Mouse (Mus musculus) limb, embryonic 15.5 days (tissue): ENCODE data around the gene Lce3f. TPM values are rescaled to one million over a fixed set of nuclear protein-coding genes. Genes with fewer than 3 reads are reported as not detected.

Experiments
- ATAC-seq: fragments of 200-750 bp; cut with Nextera tagmentation; 2 replicates; pipeline ENCODE4 v1.8.0; 2017; ENCODE audit warnings: low read depth, moderate TSS enrichment; ENCODE audit not compliant: insufficient number of reproducible peaks, low FRiP score, low TSS enrichment
- H3K27ac ChIP-seq: fragments of 300-500 bp; sonication (generic); 2 replicates; pipeline ENCODE4 v1.5.1; 2015; ENCODE audit warnings: moderate library complexity, mild to moderate bottlenecking, inconsistent platforms
- H3K27me3 ChIP-seq: fragments of 300-500 bp; sonication (generic); 2 replicates; pipeline ENCODE4 v1.6.1; 2015; ENCODE audit warnings: inconsistent platforms
- H3K36me3 ChIP-seq: fragments of 300-500 bp; sonication (generic); 2 replicates; pipeline ENCODE4 v1.6.1; 2015; ENCODE audit warnings: inconsistent platforms
- H3K4me1 ChIP-seq: fragments of 300-500 bp; sonication (generic); 2 replicates; pipeline ENCODE4 v1.6.1; 2015; ENCODE audit warnings: inconsistent platforms
- H3K4me2 ChIP-seq: fragments of 300-500 bp; sonication (generic); 2 replicates; pipeline ENCODE4 v1.6.1; 2015; ENCODE audit warnings: mild to moderate bottlenecking, inconsistent platforms
- H3K4me3 ChIP-seq: fragments of 300-500 bp; sonication (generic); 2 replicates; pipeline ENCODE4 v1.5.1; 2015; ENCODE audit warnings: mild to moderate bottlenecking, inconsistent platforms
- H3K9ac ChIP-seq: fragments of 300-500 bp; sonication (generic); 2 replicates; pipeline ENCODE4 v1.6.1; 2015; ENCODE audit warnings: inconsistent platforms
- H3K9me3 ChIP-seq: fragments of 300-500 bp; sonication (generic); 2 replicates; pipeline ENCODE4 v1.6.1; 2016; ENCODE audit warnings: inconsistent platforms
- WGBS: fragments of 180-500 bp; shearing (Covaris S2); methylation state at CpG from one replicate; pipeline ENCODE4 v1.1.7; 2015; 5-methylcytosine and 5-hydroxymethylcytosine counted together
- polyA plus RNA-seq: library from polyadenylated mRNA; unstranded; fragments of >200 nt; fragmentation: Nextera tagmentation; extraction: Ambion mirVana; gene quantifications from 2 replicates; pipeline ENCODE4 v1.2.1, GENCODE M21; 2015

The Lce3f gene
- polyA plus RNA-seq, 1 experiment from 2014 or later, result 58.4 TPM

- Histone ChIP-seq H3K4me1 (no peaks in the 10 kb centered on the region), H3K27me3 (no peaks in the 10 kb centered on the region), H3K9ac (no peak overlapping the region), H3K9me3 (no peaks in the 10 kb centered on the region), H3K4me3 (no peak overlapping the region), H3K36me3 (no peaks in the 10 kb centered on the region), H3K27ac (no peak overlapping the region), H3K4me2 (no peak overlapping the region)
- ATAC-seq, result no peak
- WGBS, result 85% methylated on average over 1 of the region's 1 CpGs
These were observed 29.1 kb downstream of the Lce3f start for GRCm38 (mm10) chr3:93021171-93021570.

GRCm38 (mm10) chr3:93023411-93024184 lies 31.6 kb downstream of the Lce3f start:
- H3K36me3 ChIP-seq, result no peaks in the 10 kb centered on the region
- no peak overlapping the region for H3K4me3 ChIP-seq
- no peak overlapping the region for H3K4me2 ChIP-seq
- H3K27ac ChIP-seq, result no peak overlapping the region
- 74% methylated on average over 3 of the region's 3 CpGs for WGBS
- H3K9ac ChIP-seq, result no peak overlapping the region
- no peak for ATAC-seq
- no peaks in the 10 kb centered on the region for H3K9me3 ChIP-seq
- no peaks in the 10 kb centered on the region for H3K4me1 ChIP-seq
- no peaks in the 10 kb centered on the region for H3K27me3 ChIP-seq

- no peak for ATAC-seq
- H3K9ac ChIP-seq, result no peak overlapping the region
- H3K4me3 ChIP-seq, result no peak overlapping the region
- H3K27ac ChIP-seq, result no peak overlapping the region
- H3K9me3 ChIP-seq, result no peaks in the 10 kb centered on the region
- H3K36me3 ChIP-seq, result no peaks in the 10 kb centered on the region
- H3K4me1 ChIP-seq, result no peaks in the 10 kb centered on the region
- H3K4me2 ChIP-seq, result no peak overlapping the region
- H3K27me3 ChIP-seq, result no peaks in the 10 kb centered on the region
- 52% methylated on average over 2 of the region's 2 CpGs for WGBS
These were observed 33.5 kb downstream of the Lce3f start for GRCm38 (mm10) chr3:93025486-93025885.

- Histone ChIP-seq H3K9me3 (no peaks in the 10 kb centered on the region), H3K4me1 (no peaks in the 10 kb centered on the region), H3K27ac (no peak overlapping the region), H3K4me2 (no peak overlapping the region), H3K9ac (no peak overlapping the region), H3K27me3 (no peaks in the 10 kb centered on the region), H3K36me3 (no peaks in the 10 kb centered on the region), H3K4me3 (no peak overlapping the region)
- ATAC-seq, result no peak
- WGBS, result 52% methylated on average over 5 of the region's 5 CpGs
These were observed 39.4 kb downstream of the Lce3f start for GRCm38 (mm10) chr3:93031450-93031849.

Other genes starting within 250 kb of the Lce3f start
- 0.97 and 2.9 TPM in 2 replicates for gene Lce1g, start 239.9 kb upstream of the Lce3f start, polyA plus RNA-seq
- 0.73 and 2.0 TPM in 2 replicates for gene Lce1h, start 227.2 kb upstream of the Lce3f start, polyA plus RNA-seq
- gene Lce1i, start 213.3 kb upstream of the Lce3f start, polyA plus RNA-seq, result 2.0 and 6.3 TPM in 2 replicates
- gene Lce1j, start 201.7 kb upstream of the Lce3f start, polyA plus RNA-seq, result 0.91 and 1.7 TPM in 2 replicates
- gene Lce1k, start 184.3 kb upstream of the Lce3f start, polyA plus RNA-seq, result 1.3 TPM in 1 of 2 replicates, not detected in the other
- gene Kprp, start 165.0 kb upstream of the Lce3f start, polyA plus RNA-seq, result 1.2 and 5.7 TPM in 2 replicates
- 1.8 and 5.4 TPM in 2 replicates for gene Lce1l, start 140.9 kb upstream of the Lce3f start, polyA plus RNA-seq
- gene 2310050C09Rik, start 122.0 kb upstream of the Lce3f start, polyA plus RNA-seq, result 1.1 and 4.7 TPM in 2 replicates
- 0.60 TPM in 1 of 2 replicates, not detected in the other for gene Lce3a, start 66.0 kb upstream of the Lce3f start, polyA plus RNA-seq
- not detected in 2 replicates for gene Lce3b, start 59.2 kb upstream of the Lce3f start, polyA plus RNA-seq
- 4.7 and 11.3 TPM in 2 replicates for gene Lce3c, start 47.7 kb upstream of the Lce3f start, polyA plus RNA-seq
- gene Lce3d, start 34.8 kb upstream of the Lce3f start, polyA plus RNA-seq, result not detected in 2 replicates
- 0.66 TPM in 1 of 2 replicates, not detected in the other for gene Lce3e, start 25.2 kb upstream of the Lce3f start, polyA plus RNA-seq
- gene Crct1, start 23.5 kb downstream of the Lce3f start, polyA plus RNA-seq, result 33.4 and 55.3 TPM in 2 replicates
- 2.3 and 24.6 TPM in 2 replicates for gene Lce1m, start 26.8 kb downstream of the Lce3f start, polyA plus RNA-seq
- gene Gm4858, start 76.6 kb downstream of the Lce3f start, polyA plus RNA-seq, result not detected in 2 replicates
- 2.9 and 3.1 TPM in 2 replicates for gene Crnn, start 152.6 kb downstream of the Lce3f start, polyA plus RNA-seq
- gene Flg2, start 205.1 kb downstream of the Lce3f start, polyA plus RNA-seq, result 0.06 and 0.10 TPM in 2 replicates